Mouse (Mus musculus) heart, adult 18-20 months (tissue): Measurements from ENCODE around the gene Rpl35. TPM values are rescaled to one million over a fixed set of nuclear protein-coding genes. Genes with fewer than 3 reads are reported as not detected.

ENCODE experiments used
- DNase-seq, 2 experiments: peaks; one replicate each; pipeline ENCODE4 v3.0.0; 2021 to 2022; ENCODE audit warnings: mixed read lengths in 1 of 2
- total RNA-seq, 2 experiments: library from RNA; stranded (reverse); gene quantifications; 2 replicates each; pipeline ENCODE4 v1.2.3; 2021

The Rpl35 gene
- total RNA-seq, 2 experiments from 2014 or later, result 336 to 368 TPM

- peak; percentile 91 to 94 for DNase-seq
Measured at GRCm38 (mm10) chr2:38997386-38998374, 7.7 kb downstream of the Rpl35 start, which contains the start of gene Wdr38. Wdr38 (plus strand) TSS chr2:38997476.

GRCm38 (mm10) chr2:38992452-38992851, 13.0 kb downstream of the Rpl35 start:
- no peak for DNase-seq

GRCm38 (mm10) chr2:38992004-38992403, 13.4 kb downstream of the Rpl35 start:
- DNase-seq, result no peak

- no peak for DNase-seq
Measured at GRCm38 (mm10) chr2:38988929-38989328, 16.5 kb downstream of the Rpl35 start.

GRCm38 (mm10) chr2:38987803-38988510, 17.5 kb downstream of the Rpl35 start:
- DNase-seq, result no peak

- no peak for DNase-seq
Measured at GRCm38 (mm10) chr2:38987371-38987770, 18.1 kb downstream of the Rpl35 start.

- DNase-seq, result peak; percentile 82 to 89
Measured at GRCm38 (mm10) chr2:38986580-38986979, 18.8 kb downstream of the Rpl35 start.

GRCm38 (mm10) chr2:38983456-38983855, 22.0 kb downstream of the Rpl35 start:
- no peak for DNase-seq

GRCm38 (mm10) chr2:38977837-38978236, 27.6 kb downstream of the Rpl35 start:
- no peak for DNase-seq

GRCm38 (mm10) chr2:38975941-38976805, 29.3 kb downstream of the Rpl35 start:
- no peak for DNase-seq

GRCm38 (mm10) chr2:38975181-38975580, 30.2 kb downstream of the Rpl35 start:
- no peak for DNase-seq

- no peak for DNase-seq
Measured at GRCm38 (mm10) chr2:38974171-38974570, 31.3 kb downstream of the Rpl35 start.

- DNase-seq, result no peak
Measured at GRCm38 (mm10) chr2:38973701-38974100, 31.7 kb downstream of the Rpl35 start.

- DNase-seq, result no peak
Measured at GRCm38 (mm10) chr2:38973223-38973622, 32.2 kb downstream of the Rpl35 start.

- no peak for DNase-seq
Measured at GRCm38 (mm10) chr2:38970057-38970456, 35.4 kb downstream of the Rpl35 start.

GRCm38 (mm10) chr2:38969650-38970049, 35.8 kb downstream of the Rpl35 start:
- no peak for DNase-seq

GRCm38 (mm10) chr2:38964198-38964597, 41.2 kb downstream of the Rpl35 start:
- no peak for DNase-seq

GRCm38 (mm10) chr2:38957671-38958223, 47.7 kb downstream of the Rpl35 start:
- DNase-seq, result no peak

GRCm38 (mm10) chr2:38956062-38956461, 49.4 kb downstream of the Rpl35 start:
- DNase-seq, result no peak

GRCm38 (mm10) chr2:38953152-38953883, 52.1 kb downstream of the Rpl35 start:
- peak; percentile 79 to 86 for DNase-seq
